Mouse (Mus musculus) heart, adult 2 months (tissue): ENCODE data around the gene Rasgef1b. TPM values are rescaled to one million over a fixed set of nuclear protein-coding genes. Genes with fewer than 3 reads are reported as not detected.

ENCODE experiments used
- DNase-seq, 2 experiments: peaks; one replicate each; pipeline ENCODE4 v3.0.0; 2021
- H3K27ac ChIP-seq: fragments of 200-600 bp; 2 replicates; pipeline ENCODE4 v1.8.1; 2022
- H3K27me3 ChIP-seq: fragments of 200-500 bp; 2 replicates; pipeline ENCODE4 v1.6.1; 2012; ENCODE audit warnings: mild to moderate bottlenecking, low read length, inconsistent platforms, mixed read lengths; ENCODE audit not compliant: control insufficient read depth, insufficient read depth
- H3K36me3 ChIP-seq: fragments of 200-500 bp; 2 replicates; pipeline ENCODE4 v1.6.1; 2012; ENCODE audit warnings: low read length, inconsistent platforms; ENCODE audit not compliant: control insufficient read depth, insufficient read depth
- H3K4me1 ChIP-seq: fragments of 200-500 bp; 2 replicates; pipeline ENCODE4 v1.6.1; 2011; ENCODE audit warnings: low read length; ENCODE audit not compliant: control insufficient read depth, insufficient read depth
- H3K4me3 ChIP-seq: fragments of 200-600 bp; 2 replicates; pipeline ENCODE4 v1.8.1; 2022
- H3K79me2 ChIP-seq: fragments of 200-500 bp; replicated peaks from 2 replicates; pipeline ENCODE4 v1.6.1; 2012; ENCODE audit warnings: mild to moderate bottlenecking, inconsistent platforms, low read length, moderate library complexity, mixed read lengths; ENCODE audit not compliant: control insufficient read depth, insufficient read depth
- H3K9ac ChIP-seq: fragments of 200-500 bp; 2 replicates; pipeline ENCODE4 v1.6.1; 2012; ENCODE audit warnings: low read depth, mild to moderate bottlenecking, control low read depth, inconsistent platforms, low read length, mixed read lengths
- CTCF ChIP-seq: fragments of 200-600 bp; IDR thresholded peaks from 2 replicates; pipeline ENCODE4 v1.8.1; 2022; ENCODE audit warnings: antibody characterized with exemption, mild to moderate bottlenecking, moderate library complexity
- EP300 ChIP-seq: fragments of 200-500 bp; IDR thresholded peaks from 2 replicates; pipeline ENCODE4 v1.6.1; 2011; ENCODE audit warnings: low read depth, low read length, control low read depth; ENCODE audit not compliant: insufficient read depth
- POLR2A ChIP-seq: fragments of 200-500 bp; IDR thresholded peaks from 2 replicates; pipeline ENCODE4 v1.6.1; 2011; ENCODE audit warnings: mild to moderate bottlenecking, low read depth, low read length, control low read depth; ENCODE audit not compliant: insufficient read depth
- WGBS: fragments of 180-500 bp; shearing (Covaris S2); methylation state at CpG from one replicate; pipeline ENCODE4 v1.1.7; 2018; 5-methylcytosine and 5-hydroxymethylcytosine counted together
- intact Hi-C: fragments of 180-260 bp; cut with DNase I; formaldehyde crosslinking; loops from one replicate; pipeline ENCODE4 v1.15.1; 2025
- polyA plus RNA-seq: library from polyadenylated mRNA; depleted of rRNA; stranded (reverse); fragments of >200 nt; gene quantifications from 2 replicates; pipeline ENCODE4 v1.2.3, GENCODE M21; 2012
- total RNA-seq, 2 experiments: library from RNA; stranded (reverse); gene quantifications; 2 replicates each; pipeline ENCODE4 v1.2.3; 2021

Gene Rasgef1b
- total and polyA plus RNA-seq, 3 experiments = 4.3 to 17.7 (median 9.3) TPM

DNA sequence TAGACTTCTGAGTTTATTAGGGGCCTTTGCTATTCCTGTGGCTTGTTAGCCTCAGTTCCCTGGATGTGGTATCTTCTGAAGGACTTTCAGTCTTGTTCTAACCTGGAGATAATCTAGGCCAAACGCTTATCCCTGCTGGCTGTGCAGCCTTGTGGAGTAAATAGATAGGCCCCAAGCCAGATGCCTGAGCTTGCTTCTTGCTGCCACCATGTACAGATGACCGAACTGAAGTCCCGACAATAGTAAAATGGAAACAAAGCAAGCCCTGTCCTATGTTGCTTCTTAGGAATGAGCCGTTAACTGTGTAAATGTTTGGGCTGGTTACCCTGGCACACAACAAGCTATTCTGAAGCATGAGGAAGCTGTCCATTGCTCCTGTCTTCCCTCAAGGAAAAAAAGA lies 250.1 kb downstream of the Rasgef1b start:
- DNase-seq = peak in 1 of 2 experiments; percentile 14
- no peak overlapping the region for H3K9ac ChIP-seq
- H3K4me1 ChIP-seq = peaks cover 13% of the 10 kb centered on the region
- no peaks in the 10 kb centered on the region for H3K79me2 ChIP-seq
- no peak for TF ChIP-seq POLR2A
- TF ChIP-seq EP300 = no peak
- no peak for TF ChIP-seq CTCF
- peak overlapping the region; percentile 36 for H3K27ac ChIP-seq
- H3K36me3 ChIP-seq = no peaks in the 10 kb centered on the region; the same call in 1 of the 2 replicates
- intact Hi-C loops = no loop called here
- H3K27me3 ChIP-seq = no peaks in the 10 kb centered on the region
- WGBS = 38% methylated on average over 4 of the region's 4 CpGs
- H3K4me3 ChIP-seq = no peak overlapping the region

DNA sequence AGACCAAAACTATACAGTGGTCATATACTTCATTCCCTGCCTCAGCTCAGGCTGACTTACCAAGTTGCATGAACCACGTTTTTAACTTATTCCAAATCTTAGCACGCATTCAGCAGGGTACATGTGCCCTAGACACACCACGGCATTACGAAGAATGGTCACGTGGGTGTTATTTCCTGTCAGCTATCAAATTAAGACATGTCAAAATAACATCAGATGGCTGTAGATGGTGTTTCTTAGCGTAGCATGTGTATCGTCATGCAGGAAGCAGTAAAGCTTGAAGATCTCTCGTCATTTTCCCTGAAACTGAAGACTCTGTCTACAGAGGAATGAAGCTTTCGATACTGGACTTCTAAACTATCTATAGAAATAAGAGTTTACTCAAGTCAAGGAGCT lies 251.4 kb downstream of the Rasgef1b start:
- intact Hi-C loops = no loop called here
- H3K27ac ChIP-seq = no peak overlapping the region
- H3K9ac ChIP-seq = no peak overlapping the region
- no peak for DNase-seq
- TF ChIP-seq POLR2A = no peak
- H3K36me3 ChIP-seq = peaks cover 4% of the 10 kb centered on the region
- no peaks in the 10 kb centered on the region for H3K27me3 ChIP-seq
- H3K4me3 ChIP-seq = no peak overlapping the region
- H3K4me1 ChIP-seq = peaks cover 15% of the 10 kb centered on the region
- no peaks in the 10 kb centered on the region for H3K79me2 ChIP-seq
- WGBS = 79% methylated on average over 9 of the region's 9 CpGs

DNA sequence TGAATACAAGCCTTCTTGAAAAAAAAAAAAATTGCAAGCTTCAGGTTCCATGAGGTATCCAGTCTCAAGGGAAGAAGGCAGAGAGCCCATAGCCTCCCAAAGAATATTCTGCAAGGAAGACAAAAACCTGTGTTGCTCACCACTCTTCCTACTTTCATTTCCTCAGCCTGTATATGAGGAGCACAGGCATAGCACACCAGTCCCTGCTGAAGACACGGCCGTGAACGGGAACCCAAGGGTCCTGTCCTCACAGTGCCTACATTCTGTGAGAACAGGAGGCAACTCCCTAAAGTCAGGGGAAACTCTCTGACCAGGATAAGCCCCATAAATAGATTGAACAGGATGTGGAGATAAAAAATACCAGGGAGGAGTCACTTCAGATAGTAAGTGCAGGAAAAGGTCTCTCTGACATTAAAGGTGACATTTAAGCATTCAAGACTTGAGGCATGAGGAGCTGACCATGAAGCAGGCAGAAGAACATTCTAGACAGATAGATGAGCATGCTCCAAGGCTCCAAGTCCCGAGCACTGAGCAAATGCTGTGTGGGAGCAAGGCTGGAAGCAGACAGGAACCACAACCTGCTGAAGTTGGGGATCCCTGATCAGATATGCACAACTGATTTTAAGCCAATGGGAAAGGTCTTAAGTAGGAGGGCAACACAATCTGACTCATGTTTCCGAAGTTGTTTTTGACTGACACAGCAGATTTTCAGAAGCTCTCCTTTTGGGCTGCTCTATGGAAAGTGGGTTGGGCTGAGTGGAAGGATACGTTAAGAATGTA lies 252.0 kb downstream of the Rasgef1b start:
- 39% methylated on average over 6 of the region's 6 CpGs for WGBS
- Histone ChIP-seq H3K36me3 (peaks cover 4% of the 10 kb centered on the region), H3K4me1 (peaks cover 15% of the 10 kb centered on the region), H3K9ac (no peak overlapping the region), H3K4me3 (no peak overlapping the region), H3K79me2 (no peaks in the 10 kb centered on the region), H3K27me3 (no peaks in the 10 kb centered on the region), H3K27ac (no peak overlapping the region)
- no peak for DNase-seq
- intact Hi-C loops = no loop called here
- TF ChIP-seq POLR2A (no peak), EP300 (no peak)

DNA sequence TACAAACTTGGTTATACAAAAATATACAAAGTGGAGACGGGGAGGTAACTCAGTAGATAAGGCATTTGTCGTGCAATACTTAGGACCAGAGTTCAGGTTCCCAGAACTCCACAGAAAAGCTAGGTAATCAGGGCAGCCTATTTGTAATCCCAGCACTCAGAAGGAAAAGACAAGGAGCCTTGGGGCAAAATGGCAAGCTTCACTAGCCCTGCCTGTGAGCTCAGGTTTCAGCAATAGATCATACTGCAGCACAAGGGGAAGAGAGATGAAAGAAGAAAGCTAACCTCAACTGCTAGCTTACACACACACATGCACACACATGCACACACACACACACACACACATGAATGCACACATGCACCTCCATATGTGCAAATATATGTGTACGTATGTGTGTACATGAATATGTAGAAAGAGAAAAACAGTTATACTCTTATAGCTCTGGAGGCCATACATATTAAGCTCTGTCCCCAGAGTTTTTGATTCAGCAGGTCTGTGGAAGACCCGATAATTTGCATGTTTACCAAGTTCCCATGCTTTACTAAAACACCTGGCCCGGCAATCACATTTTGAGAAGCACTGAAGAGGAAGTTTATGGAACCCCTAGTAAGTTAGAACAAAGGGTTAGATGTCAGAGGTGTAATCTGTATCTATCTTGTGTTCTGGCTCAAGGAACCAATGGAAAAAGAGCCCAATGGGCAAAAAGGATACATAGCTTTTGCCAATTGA lies 256.1 kb downstream of the Rasgef1b start:
- 81% methylated on average over 5 of the region's 5 CpGs for WGBS
- Histone ChIP-seq H3K79me2 (no peaks in the 10 kb centered on the region), H3K27ac (peak overlapping the region; percentile 41), H3K4me3 (no peak overlapping the region), H3K27me3 (no peaks in the 10 kb centered on the region), H3K36me3 (peaks cover 5% of the 10 kb centered on the region), H3K4me1 (peaks cover 10% of the 10 kb centered on the region), H3K9ac (no peak overlapping the region)
- TF ChIP-seq POLR2A (no peak), CTCF (no peak), EP300 (no peak)
- intact Hi-C loops = loop anchor here (5.0 kb wide), 1 partner anchor 100 kb away; no protein-coding TSS in a partner anchor
- DNase-seq = no peak

DNA sequence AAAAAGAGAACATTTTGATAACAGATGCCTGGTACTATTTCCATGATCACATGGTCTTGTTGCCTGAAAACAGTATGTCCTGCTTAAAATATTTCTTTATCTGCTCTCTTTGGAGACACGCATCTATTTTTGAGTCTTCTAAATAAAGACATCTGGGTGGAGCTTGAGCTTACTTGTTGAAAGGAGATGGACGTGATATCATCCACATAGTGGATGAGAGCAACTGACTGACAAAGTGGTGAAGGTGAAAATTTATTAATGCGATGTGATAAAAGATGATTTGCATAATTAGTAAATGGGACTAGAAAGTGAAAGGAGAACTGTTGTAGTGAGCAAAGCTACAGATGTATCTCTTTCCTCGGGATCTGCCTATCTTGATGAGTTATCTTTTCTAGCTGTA lies 257.1 kb downstream of the Rasgef1b start:
- intact Hi-C loops = loop anchor here (2.0 to 5.0 kb wide), 2 partner anchors 101 to 219 kb away; no protein-coding TSS in a partner anchor
- TF ChIP-seq EP300 = no peak
- TF ChIP-seq POLR2A = no peak
- no peak for TF ChIP-seq CTCF
- DNase-seq = no peak
- 36% methylated on average over 4 of the region's 4 CpGs for WGBS
- H3K27me3 ChIP-seq = no peaks in the 10 kb centered on the region
- H3K4me1 ChIP-seq = peaks cover 5% of the 10 kb centered on the region
- peaks cover 5% of the 10 kb centered on the region for H3K36me3 ChIP-seq
- peak overlapping the region; percentile 76 for H3K27ac ChIP-seq
- H3K4me3 ChIP-seq = no peak overlapping the region
- no peak overlapping the region for H3K9ac ChIP-seq
- H3K79me2 ChIP-seq = no peaks in the 10 kb centered on the region

DNA sequence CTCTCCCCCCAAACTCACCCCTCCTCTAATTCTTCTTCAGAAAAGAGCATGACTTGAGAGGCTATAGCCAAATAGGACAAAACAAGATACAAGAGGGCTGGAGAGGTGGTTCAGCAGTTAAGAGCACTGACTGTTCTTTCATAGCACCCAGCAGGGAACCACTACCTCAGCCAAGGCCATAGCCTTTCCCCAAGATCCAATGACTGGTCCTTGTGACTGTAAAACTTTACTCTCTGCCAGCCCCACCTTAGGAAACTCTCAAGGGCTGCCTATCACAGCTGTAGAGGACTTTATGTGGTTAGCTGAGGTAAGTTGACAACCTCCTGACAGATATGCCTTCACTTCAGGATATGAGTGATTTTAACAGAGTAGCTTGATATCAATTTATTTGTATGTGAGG lies 258.3 kb downstream of the Rasgef1b start:
- peaks cover 5% of the 10 kb centered on the region; the same call in 1 of the 2 replicates for H3K36me3 ChIP-seq
- DNase-seq = peak in 1 of 2 experiments; percentile 26
- TF ChIP-seq CTCF (no peak), EP300 (peak; percentile 62), POLR2A (no peak)
- H3K79me2 ChIP-seq = no peaks in the 10 kb centered on the region
- intact Hi-C loops = loop anchor here (2.0 to 5.0 kb wide), 2 partner anchors 102 to 218 kb away; no protein-coding TSS in a partner anchor
- H3K27me3 ChIP-seq = no peaks in the 10 kb centered on the region
- H3K4me3 ChIP-seq = no peak overlapping the region
- no peak overlapping the region for H3K9ac ChIP-seq
- peak overlapping the region; percentile 76 for H3K27ac ChIP-seq
- H3K4me1 ChIP-seq = peaks cover 3% of the 10 kb centered on the region
